Mouse (Mus musculus): ENCODE data around the gene Pifo.

DNA sequence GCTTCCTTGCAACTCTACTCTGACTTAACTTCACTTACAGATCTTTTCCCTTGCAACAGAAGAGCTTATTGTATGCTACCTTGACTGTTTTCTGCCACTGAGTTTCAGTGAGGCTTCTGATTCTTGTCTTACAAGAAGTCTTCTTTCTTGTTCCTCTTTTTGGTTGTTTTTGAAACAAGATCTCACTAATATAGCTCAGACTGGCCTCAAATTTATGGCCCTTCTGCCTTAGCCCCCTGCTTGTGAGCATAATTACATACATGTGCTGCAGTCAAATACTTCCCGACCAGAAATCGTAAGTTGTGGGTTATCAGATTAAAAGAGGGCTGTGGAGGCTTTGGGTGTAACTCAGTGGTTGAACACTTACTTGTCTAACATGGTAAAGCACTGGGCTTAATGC lies 19.7 kb downstream of the Pifo start:
- no peak for TF ChIP-seq CTCF (conservative IDR thresholded peaks at IDR 0.05; ENCODE audit: low read length)
- no peak for TF ChIP-seq NANOG (IDR thresholded peaks at IDR 0.05; ENCODE audit: borderline replicate concordance, low read length)

All from E14TG2a.4 (cell line).